Mouse (Mus musculus): ENCODE data around the gene Uchl4.
"Not testable (repeated sequence)": the region's sequence is repeated elsewhere in the genome, so short reads cannot be mapped to it uniquely, and the experiment has no call there.

Gene Uchl4

DNA sequence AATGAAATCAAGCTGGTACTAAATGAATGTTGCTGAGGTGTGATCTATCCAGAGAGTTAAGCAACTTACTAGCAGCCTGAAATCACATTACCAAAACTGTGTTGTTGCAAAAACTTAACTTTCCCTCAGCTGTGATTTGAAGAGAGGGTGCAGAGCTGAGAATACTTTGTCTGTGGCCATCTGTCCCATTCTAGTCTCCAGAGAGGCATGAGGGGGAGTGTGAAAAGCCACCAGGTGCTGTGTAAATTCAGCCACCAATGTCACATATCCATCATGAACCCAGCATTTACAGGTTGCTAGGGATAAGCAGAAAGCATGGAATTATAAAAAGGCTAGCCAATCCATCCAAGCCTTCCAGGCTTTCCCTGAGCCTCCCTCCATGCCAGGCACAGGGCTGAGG lies 6.0 kb upstream of the Uchl4 start:
- no peak for DNase-seq (ENCODE audit: extremely low read depth, low read depth, low spot score)

DNA sequence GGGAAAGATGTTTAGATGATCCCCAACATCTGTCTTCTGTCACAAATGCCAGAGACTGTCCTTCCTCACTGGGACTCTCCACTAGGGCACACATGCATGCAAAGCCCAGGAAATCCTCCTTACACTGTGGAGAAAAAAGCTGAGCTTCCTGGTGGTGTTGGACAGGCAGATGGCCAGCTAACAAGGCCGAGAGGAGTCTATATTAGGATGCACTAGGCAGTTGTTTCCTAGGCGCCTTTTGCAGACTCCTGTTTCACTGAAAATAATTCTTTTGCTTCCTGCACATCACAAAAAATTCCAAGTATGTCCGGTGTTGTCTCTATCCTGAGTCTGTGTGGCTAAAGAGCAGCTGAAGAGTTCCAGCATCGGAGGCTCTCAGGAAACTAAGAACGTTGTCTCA lies 3.8 kb upstream of the Uchl4 start:
- DNase-seq (ENCODE audit: extremely low read depth, low read depth, low spot score) = no peak

GRCm38 (mm10) chr9:64231674-64232073 lies 3.3 kb upstream of the Uchl4 start:
- no peak for DNase-seq (ENCODE audit: extremely low read depth, low read depth, low spot score)

DNA sequence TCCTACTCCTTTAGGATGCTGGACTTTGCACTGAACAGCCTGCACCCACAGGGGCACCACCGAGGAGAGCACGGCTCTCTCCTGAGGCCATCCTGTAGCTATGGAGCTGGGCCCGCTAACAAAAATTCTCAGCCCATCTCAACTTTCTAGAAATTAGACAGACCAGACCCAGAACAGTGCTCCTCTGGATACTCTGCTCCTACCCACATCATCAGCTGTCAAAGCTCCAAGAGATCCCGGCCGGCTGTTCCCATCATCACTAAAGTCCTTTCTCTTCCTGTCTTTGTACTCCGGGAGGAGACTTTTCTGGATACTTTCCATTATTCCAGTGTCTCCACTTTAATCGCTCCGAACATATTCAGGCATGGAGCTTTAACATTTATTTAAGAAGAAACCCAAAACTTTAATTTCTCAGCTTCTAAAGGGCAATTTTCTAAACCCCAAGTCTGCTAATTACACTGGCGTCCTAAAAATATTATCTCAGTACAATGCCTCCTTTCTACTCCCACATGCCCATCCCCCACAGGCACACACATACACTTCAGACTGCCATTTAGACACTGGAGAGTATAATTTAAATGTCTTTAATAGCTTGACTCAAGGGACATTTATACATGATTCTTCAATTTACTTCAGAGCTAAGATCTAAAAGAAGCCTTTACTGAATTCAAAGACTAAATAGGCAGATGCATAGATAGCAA lies 2.6 kb upstream of the Uchl4 start:
- no peak for DNase-seq (ENCODE audit: extremely low read depth, low read depth, low spot score)

DNA sequence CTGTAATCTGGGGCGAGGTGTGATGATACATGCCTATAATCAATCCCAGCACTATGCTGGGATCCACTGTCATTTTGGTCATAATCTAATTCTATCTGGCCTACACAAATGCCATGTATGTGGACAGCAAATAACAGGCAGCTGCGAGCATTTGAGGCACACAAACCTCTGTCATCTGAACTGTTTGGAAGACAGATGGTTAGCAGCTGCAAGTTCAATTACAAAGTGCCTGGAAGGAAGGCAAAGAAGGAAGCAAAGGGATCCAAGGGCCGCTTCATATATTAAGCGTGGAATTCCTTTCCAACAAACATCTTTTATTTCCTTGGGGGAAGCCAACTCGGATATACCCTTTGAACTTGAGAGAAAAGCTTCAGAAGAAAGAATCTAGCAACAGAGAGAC lies 1.3 kb upstream of the Uchl4 start:
- no peak for DNase-seq (ENCODE audit: extremely low read depth, low read depth, low spot score)

GRCm38 (mm10) chr9:64236056-64236455 lies 1.1 kb downstream of the Uchl4 start:
- no peak for DNase-seq (ENCODE audit: extremely low read depth, low read depth, low spot score)

GRCm38 (mm10) chr9:64240116-64240515 lies 5.1 kb downstream of the Uchl4 start:
- DNase-seq (ENCODE audit: extremely low read depth, low read depth, low spot score) = no peak

- no peak for DNase-seq (ENCODE audit: extremely low read depth, low read depth, low spot score)
Observed at GRCm38 (mm10) chr9:64240681-64241080, 5.7 kb downstream of the Uchl4 start.

DNA sequence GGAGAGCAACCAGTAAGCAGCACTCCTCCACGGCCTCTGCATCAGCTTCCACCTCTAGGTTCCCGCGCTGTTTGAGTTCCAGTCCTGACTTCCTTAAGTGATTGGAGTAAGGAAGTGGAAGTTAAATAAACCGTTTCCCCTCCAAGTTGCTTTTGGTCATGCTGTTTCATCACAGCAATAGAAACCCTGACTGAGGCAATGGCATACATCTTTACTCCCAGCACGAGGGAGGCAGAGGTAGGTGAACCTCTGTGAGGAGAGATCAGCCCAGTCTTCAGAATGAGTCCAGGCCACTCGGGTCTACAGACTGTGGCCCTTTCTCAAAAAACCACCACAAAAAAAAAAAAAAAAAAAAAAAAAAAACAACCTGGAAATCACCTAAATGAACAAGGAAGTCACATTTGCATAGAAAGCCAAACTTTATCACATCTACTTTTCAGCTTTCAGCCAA lies 7.4 kb downstream of the Uchl4 start:
- DNase-seq (ENCODE audit: extremely low read depth, low read depth, low spot score) = no peak

- no peak for DNase-seq (ENCODE audit: extremely low read depth, low read depth, low spot score)
Observed at GRCm38 (mm10) chr9:64249371-64249770, 14.4 kb downstream of the Uchl4 start.

DNA sequence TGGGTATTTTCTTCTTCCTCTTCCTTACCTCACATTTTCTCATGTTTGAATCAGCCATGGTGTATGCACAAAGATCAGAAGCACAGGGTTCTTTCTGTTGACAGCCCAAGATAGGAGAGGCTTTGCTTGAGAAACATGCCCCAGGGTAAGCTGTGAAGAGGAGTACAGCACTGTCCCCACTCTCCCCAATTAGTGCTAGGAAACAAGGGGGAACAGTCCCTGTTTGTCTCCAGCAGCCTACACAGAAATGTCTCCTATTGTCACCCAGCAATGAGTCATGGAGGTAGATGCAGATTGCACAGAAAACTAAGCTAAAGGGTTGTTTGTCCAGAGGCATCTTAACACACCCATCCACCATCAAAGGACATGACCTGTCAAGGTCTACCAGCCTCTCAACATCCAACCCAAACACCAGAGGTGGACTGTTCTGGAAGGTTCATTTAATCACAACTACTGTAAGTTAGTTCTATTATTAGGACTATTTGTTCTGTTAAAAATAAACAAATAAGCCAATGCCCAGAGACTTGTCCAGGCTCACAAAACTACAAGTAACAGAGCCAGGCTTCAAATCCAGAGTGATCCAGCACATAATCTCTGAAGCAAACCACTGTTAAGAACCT lies 15.2 kb downstream of the Uchl4 start:
- DNase-seq (ENCODE audit: extremely low read depth, low read depth, low spot score) = no peak

DNA sequence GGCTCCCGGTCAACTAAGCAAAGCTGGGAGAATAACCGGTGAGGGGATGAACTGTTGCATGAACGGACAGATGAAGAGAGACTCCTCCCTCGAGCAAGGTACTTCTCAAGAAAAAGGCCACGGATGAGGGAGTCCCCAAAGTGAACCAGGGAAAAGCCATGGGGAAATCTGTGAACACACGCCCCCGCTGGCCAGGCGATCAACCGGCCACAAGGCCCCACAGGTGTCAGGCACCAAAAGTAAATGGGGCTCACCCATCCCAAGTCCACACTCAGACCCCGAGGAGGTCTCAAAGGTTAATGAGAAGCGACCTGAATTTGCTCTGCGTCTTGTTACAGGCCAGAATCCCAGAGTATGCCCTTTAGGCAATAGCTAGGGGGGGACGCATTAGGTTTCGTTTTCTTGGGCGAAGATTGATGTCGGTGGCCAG lies 17.6 kb downstream of the Uchl4 start:
- no peak for DNase-seq (ENCODE audit: extremely low read depth, low read depth, low spot score)

- DNase-seq (ENCODE audit: extremely low read depth, low read depth, low spot score) = peak; percentile 67
Observed at GRCm38 (mm10) chr9:64253021-64253904, 18.3 kb downstream of the Uchl4 start, which contains the start of gene Map2k1. Gene Map2k1, minus strand, starts transcription at chr9:64253631.

- peak; percentile 58 for DNase-seq (ENCODE audit: extremely low read depth, low read depth, low spot score)
Observed at GRCm38 (mm10) chr9:64255422-64255821, 20.4 kb downstream of the Uchl4 start.

GRCm38 (mm10) chr9:64256204-64256603 lies 21.2 kb downstream of the Uchl4 start:
- no peak for DNase-seq (ENCODE audit: extremely low read depth, low read depth, low spot score)

GRCm38 (mm10) chr9:64259906-64260305 lies 24.9 kb downstream of the Uchl4 start:
- no peak for DNase-seq (ENCODE audit: extremely low read depth, low read depth, low spot score)

GRCm38 (mm10) chr9:64261023-64261422 lies 26.0 kb downstream of the Uchl4 start:
- DNase-seq (ENCODE audit: extremely low read depth, low read depth, low spot score) = no peak

- DNase-seq (ENCODE audit: extremely low read depth, low read depth, low spot score) = no peak
Observed at GRCm38 (mm10) chr9:64264813-64265212, 29.8 kb downstream of the Uchl4 start.

DNA sequence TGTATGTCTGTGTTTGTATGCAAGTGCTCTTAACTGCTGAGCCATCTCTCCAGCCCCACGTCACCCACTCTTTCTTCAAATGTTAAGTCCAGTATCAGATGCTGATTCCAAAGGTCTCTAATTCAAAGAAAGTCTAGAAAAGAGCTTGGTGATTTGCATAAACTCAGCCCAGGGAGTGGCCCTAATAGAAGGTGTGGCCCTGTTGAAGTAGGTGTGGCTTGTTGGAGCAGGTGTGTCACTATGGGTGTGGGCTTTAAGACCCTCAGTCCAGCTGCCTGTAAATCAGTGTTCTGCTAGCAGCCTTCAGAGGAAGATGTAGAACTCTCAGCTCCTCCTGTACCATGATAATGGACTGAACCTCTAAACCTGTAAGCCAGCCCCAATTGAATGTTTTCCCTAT lies 32.2 kb downstream of the Uchl4 start:
- DNase-seq (ENCODE audit: extremely low read depth, low read depth, low spot score) = no peak

GRCm38 (mm10) chr9:64268196-64268595 lies 33.2 kb downstream of the Uchl4 start:
- no peak for DNase-seq (ENCODE audit: extremely low read depth, low read depth, low spot score)

DNA sequence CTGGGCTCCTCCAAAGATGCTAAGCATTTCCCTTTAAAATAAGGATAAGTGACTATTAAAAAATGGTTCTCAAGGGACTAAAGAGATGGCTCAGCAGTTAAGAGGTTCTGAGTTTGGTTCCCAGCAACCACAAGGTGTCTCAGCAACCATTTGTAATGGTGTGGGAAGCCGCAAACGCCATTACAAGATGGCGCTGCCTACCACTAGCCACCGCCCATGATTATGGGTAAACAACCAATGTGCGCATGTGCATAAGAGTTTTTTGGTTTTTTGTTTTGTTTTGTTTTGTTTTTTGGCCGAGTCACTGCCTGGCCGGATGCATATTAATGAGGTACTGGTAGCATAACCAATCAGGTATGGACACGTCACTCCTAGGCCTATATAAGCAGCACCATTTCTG lies 33.8 kb downstream of the Uchl4 start:
- DNase-seq (ENCODE audit: extremely low read depth, low read depth, low spot score) = not testable (repeated sequence)

DNA sequence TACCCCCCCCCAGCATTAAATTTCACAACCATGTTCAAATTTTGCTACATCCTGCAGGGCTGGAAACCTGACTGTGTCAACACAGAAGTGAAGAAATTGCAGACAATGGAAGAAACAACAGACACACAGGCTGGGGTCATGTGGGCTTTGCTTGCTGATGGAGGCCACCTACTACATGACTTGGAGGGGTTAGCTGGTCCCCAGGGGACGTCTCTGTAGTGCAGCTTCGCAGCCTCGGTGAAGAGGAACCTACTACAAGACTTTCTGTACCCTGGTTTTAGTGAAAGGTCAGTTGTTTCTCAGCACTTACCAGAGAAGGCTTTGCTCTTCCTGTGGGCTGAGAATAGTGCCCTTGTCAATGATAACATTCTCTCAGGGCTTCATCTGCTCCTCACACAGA lies 36.2 kb downstream of the Uchl4 start:
- DNase-seq (ENCODE audit: extremely low read depth, low read depth, low spot score) = no peak

Data from fat pad, adult 2 months (tissue).